Mouse (Mus musculus) neural tube, embryonic 11.5 days (tissue): ENCODE measurements around the gene Fuom. TPM values are rescaled to one million over a fixed set of nuclear protein-coding genes. Genes with fewer than 3 reads are reported as not detected.
"Not testable (repeated sequence)": the region's sequence is repeated elsewhere in the genome, so short reads cannot be mapped to it uniquely, and the experiment has no call there.

Experiments used
- ATAC-seq: fragments of 200-750 bp; cut with Nextera tagmentation; 2 replicates; pipeline ENCODE4 v1.8.0; 2017; ENCODE audit warnings: moderate number of reproducible peaks, mild to moderate bottlenecking, moderate TSS enrichment, moderate library complexity; ENCODE audit not compliant: insufficient read depth, low FRiP score, low TSS enrichment
- DNase-seq: peaks from one replicate; pipeline ENCODE4 v3.0.0-alpha.2; 2015; ENCODE audit warnings: low spot score
- H3K27ac ChIP-seq: fragments of 300-500 bp; sonication (generic); 2 replicates; pipeline ENCODE4 v1.5.1; 2014; ENCODE audit warnings: low read depth, mild to moderate bottlenecking, low read length
- H3K27me3 ChIP-seq: fragments of 300-500 bp; sonication (generic); 2 replicates; pipeline ENCODE4 v1.6.1; 2014; ENCODE audit warnings: mild to moderate bottlenecking, low read length, mixed read lengths; ENCODE audit not compliant: control insufficient read depth, insufficient read depth
- H3K36me3 ChIP-seq: fragments of 300-500 bp; sonication (generic); 2 replicates; pipeline ENCODE4 v1.6.1; 2014; ENCODE audit warnings: mild to moderate bottlenecking, low read length, moderate library complexity, mixed read lengths; ENCODE audit not compliant: control insufficient read depth, insufficient read depth
- H3K4me1 ChIP-seq: fragments of 300-500 bp; sonication (generic); 2 replicates; pipeline ENCODE4 v1.6.1; 2014; ENCODE audit warnings: low read length, mixed read lengths; ENCODE audit not compliant: control insufficient read depth, insufficient read depth
- H3K4me2 ChIP-seq: fragments of 300-500 bp; sonication (generic); 2 replicates; pipeline ENCODE4 v1.6.1; 2014; ENCODE audit warnings: low read depth, mild to moderate bottlenecking, moderate library complexity
- H3K4me3 ChIP-seq: fragments of 300-500 bp; sonication (generic); 2 replicates; pipeline ENCODE4 v1.5.1; 2014; ENCODE audit warnings: low read depth, low read length
- H3K9ac ChIP-seq: fragments of 300-500 bp; sonication (generic); 2 replicates; pipeline ENCODE4 v1.6.1; 2014; ENCODE audit warnings: mild to moderate bottlenecking, low read length
- H3K9me3 ChIP-seq: fragments of 300-500 bp; sonication (generic); 2 replicates; pipeline ENCODE4 v1.6.1; 2016; ENCODE audit warnings: low read length; ENCODE audit not compliant: control insufficient read depth
- WGBS: fragments of 180-500 bp; shearing (Covaris S2); extraction: QIAGEN DNeasy Blood & Tissue Kit; methylation state at CpG from one replicate; pipeline ENCODE4 v1.1.7; 2014; 5-methylcytosine and 5-hydroxymethylcytosine counted together
- polyA plus RNA-seq: library from polyadenylated mRNA; unstranded; fragments of >200 nt; fragmentation: Nextera tagmentation; extraction: Ambion mirVana; gene quantifications from 2 replicates; pipeline ENCODE4 v1.2.1, GENCODE M21; 2014

Gene Fuom
- 12.8 and 13.1 TPM in 2 replicates for polyA plus RNA-seq

DNA sequence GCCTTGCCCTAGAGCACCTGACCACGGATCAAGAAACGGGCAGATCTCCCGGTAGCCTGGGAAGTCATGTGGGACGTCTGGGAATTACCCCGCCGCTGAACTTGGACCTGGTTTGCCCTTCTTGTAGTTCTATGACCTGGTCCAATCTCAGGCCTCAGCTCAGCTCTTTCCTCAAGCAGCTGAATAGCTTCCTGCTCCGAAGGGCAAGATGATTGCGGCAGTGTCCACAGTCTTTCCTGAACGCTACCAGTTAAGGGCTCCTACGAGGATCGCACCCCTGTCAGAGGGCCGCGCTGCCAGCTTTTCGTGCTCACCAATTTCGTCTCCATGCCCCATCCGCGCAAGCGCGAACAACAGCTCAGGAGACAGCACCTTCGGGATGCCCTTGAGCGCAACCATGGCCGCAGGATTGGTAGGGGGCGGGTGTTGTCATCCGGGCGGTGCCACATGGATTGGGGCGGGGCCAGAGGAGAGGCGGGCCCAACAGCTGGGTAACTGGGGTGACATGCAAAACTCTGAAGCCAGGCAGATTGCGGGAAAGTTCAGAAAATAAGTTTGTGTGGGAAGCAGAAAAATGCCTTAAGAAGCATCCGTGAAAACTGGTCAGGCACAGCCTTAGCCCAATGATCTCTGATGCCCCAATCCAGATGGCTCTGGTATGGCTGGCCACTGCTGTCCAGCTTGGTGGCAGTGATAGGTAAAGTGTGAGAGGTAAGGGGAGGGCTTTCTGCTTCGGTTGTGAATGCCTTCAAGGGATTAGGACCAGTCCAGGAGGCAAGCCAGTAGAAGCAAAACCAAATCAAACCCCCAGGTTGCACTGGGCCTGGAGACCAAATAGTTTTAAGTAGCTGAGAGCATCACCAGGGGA lies at the start of gene Fuom:
Gene Fuom (minus strand): TSS at position 449 of the 868 bp plus-strand sequence.
- Histone ChIP-seq H3K27me3 (no peaks in the 10 kb centered on the region), H3K4me2 (peak within 1 kb of the TSS; percentile 57), H3K4me3 (peak within 1 kb of the TSS; percentile 30), H3K4me1 (no peaks in the 10 kb centered on the region), H3K36me3 (peaks cover 2% of the 10 kb centered on the region; the same call in 1 of the 2 replicates), H3K9me3 (no peaks in the 10 kb centered on the region), H3K9ac (peak within 1 kb of the TSS; percentile 54), H3K27ac (no peak within 1 kb of the TSS)
- DNase-seq (peak; percentile 81), ATAC-seq (peak; percentile 88)
- WGBS, result 3% methylated on average over 30 of the region's 30 CpGs

DNA sequence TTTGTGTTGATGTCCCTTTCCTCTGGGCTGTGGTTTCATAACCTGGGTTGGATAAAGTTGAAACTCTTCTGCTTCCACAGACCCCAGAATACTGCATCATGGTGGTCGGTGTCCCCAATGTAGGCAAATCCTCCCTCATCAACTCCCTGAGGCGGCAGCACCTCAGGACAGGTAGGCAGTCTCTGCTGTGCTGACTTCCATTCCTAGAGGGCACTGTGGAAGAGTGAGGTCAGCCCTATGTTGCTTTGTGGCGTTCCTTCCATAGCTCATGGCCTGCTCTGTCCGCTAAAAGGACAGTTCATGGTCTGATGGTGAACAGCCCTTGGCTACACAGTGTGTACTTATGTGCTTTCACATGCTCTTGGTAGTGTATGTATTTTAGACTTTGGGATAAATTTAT lies 42.3 kb upstream of the Fuom start:
- no peak overlapping the region for H3K27ac ChIP-seq
- H3K27me3 ChIP-seq, result no peaks in the 10 kb centered on the region
- DNase-seq (no peak), ATAC-seq (no peak)
- H3K36me3 ChIP-seq, result no peaks in the 10 kb centered on the region
- no peak overlapping the region for H3K4me2 ChIP-seq
- no peak overlapping the region for H3K9ac ChIP-seq
- 89% methylated on average over 4 of the region's 4 CpGs for WGBS
- no peaks in the 10 kb centered on the region for H3K4me1 ChIP-seq
- no peaks in the 10 kb centered on the region for H3K9me3 ChIP-seq
- H3K4me3 ChIP-seq, result no peak overlapping the region

DNA sequence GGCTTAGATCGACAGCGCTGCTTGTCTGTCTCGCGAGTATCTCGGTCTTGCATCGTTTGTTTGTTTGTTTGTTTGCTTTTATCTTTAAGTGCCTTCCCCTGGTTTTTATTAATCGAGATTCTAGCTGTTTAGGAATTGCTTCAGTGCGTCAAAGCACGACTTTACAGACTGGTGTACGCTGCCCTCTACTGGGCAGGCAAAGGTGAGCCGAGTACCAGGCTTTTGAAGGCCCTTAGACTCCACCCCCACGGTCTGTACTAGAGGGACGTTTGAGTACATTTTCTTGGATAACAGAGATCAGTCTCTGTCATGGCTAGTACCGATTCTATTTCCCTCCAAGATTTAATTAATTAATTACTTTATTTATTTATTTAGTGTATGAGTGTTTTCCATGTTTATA lies 39.1 kb upstream of the Fuom start:
- Histone ChIP-seq H3K27me3 (no peaks in the 10 kb centered on the region), H3K9ac (no peak overlapping the region), H3K4me3 (no peak overlapping the region), H3K36me3 (no peaks in the 10 kb centered on the region), H3K9me3 (no peaks in the 10 kb centered on the region), H3K4me1 (0 out of 2 replicates have a peak, but pooled peaks cover 5% of the 10 kb centered on the region), H3K27ac (no peak overlapping the region), H3K4me2 (no peak overlapping the region)
- ATAC-seq, result no peak
- DNase-seq, result peak; percentile 69
- 7% methylated on average over 14 of the region's 14 CpGs for WGBS

DNA sequence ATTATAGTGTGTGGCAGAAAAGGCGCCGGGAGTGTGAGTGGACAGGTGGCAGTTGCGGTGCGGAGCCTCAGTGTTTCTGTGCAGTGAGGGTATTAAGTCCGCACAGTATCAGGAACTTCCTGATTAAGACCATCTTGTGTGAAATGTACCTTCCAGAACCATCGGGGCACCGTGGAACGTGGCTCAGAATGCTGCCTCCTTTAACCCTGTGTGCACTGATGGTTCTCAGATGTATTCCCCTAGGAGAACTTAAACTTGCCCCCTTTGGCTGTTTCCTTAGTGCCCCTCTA lies 35.7 kb upstream of the Fuom start:
- no peaks in the 10 kb centered on the region for H3K36me3 ChIP-seq
- peak overlapping the region; percentile 76 for H3K4me3 ChIP-seq
- 0 out of 2 replicates have a peak, but pooled peaks cover 5% of the 10 kb centered on the region for H3K4me1 ChIP-seq
- DNase-seq, result peak; percentile 32
- H3K4me2 ChIP-seq, result peak overlapping the region; percentile 90
- WGBS, result 2% methylated on average over 8 of the region's 8 CpGs
- peak overlapping the region; percentile 87 for H3K9ac ChIP-seq
- ATAC-seq, result no peak
- H3K9me3 ChIP-seq, result no peaks in the 10 kb centered on the region
- H3K27me3 ChIP-seq, result no peaks in the 10 kb centered on the region
- H3K27ac ChIP-seq, result no peak overlapping the region

DNA sequence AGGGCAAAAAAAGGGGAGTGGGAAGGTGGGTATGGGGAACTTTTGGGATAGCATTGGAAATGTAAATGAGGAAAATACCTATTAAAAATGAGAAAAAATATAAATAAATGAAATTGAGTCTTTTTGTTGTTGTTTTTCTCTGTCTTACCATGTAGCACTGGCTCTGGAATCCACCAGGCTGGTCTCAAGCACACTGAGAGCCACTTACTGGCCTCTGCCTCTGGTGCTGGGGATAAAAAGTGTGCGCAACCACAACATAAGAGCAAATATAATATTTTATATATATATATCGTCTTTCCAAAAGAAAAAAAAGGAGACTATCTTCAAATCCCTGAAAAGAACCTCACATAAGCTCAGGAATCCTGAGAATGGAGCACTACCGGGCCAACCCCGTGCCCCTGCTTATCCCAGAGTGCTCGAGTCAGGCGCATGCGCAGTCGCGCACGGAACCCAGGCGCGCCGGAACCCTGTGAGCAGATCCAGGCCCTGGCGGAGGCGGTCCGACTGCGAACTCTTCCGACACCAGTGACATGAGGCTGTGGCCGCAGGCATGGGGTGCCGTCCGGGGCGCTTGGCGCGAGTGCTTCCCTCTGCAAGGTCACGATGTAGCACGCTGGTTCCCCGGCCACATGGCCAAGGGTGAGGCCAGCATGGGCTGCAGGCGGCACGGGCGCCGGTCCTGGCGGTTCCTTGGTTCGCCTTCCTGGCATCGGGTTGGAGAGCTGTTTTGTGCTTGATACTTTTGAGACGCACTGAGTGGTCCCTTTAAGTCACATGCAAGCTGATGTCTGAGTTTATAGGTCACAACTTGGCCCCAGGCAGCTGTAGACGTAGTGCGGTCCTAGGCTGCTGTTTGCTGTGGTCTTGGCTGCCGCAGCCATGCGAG lies 35.1 kb upstream of the Fuom start, which contains the start of gene Mtg1:
Gene Mtg1 (plus strand): TSS at position 430 of the 886 bp plus-strand sequence.
- peak; percentile 96 for DNase-seq
- WGBS, result 2% methylated on average over 39 of the region's 39 CpGs
- Histone ChIP-seq H3K9ac (peak within 1 kb of the TSS; percentile 87), H3K9me3 (no peaks in the 10 kb centered on the region), H3K4me3 (peak within 1 kb of the TSS; percentile 76), H3K4me1 (0 out of 2 replicates have a peak, but pooled peaks cover 5% of the 10 kb centered on the region), H3K4me2 (peak within 1 kb of the TSS; percentile 90), H3K36me3 (no peaks in the 10 kb centered on the region), H3K27ac (no peak within 1 kb of the TSS), H3K27me3 (no peaks in the 10 kb centered on the region)
- peak; percentile 97 for ATAC-seq

DNA sequence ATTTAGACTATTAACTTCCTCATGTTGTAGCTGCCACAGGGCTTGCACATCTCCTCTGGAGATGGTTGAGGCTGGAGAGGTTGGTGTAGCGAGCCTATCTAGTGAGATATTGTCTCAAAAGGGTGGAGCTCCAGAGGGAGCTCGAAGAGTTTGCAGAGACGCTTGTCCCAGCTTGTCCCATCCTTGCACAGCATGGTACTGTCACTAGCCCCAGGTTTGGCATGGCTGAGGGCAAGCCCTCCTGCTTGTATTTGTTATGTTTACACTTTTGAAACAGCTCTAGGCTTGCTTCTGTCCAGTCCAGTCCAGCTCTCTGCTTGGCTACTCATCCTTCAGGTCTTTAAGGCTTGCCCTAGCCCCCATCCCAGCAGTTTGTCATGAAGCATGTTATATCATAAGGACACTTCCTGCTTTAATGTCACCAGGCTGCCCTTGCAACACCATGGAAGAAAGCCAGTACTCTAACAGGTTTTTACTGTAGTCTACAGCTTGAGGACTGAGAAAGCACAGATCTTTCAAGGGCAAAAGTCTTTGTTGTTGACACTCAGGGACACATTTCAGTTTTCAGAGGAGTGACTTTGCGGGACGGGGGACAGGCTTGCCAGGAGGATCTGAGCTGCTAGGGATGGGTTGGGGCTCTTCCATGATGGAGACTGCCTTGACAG lies 33.0 kb upstream of the Fuom start:
- no peak overlapping the region for H3K4me3 ChIP-seq
- no peak for ATAC-seq

DNA sequence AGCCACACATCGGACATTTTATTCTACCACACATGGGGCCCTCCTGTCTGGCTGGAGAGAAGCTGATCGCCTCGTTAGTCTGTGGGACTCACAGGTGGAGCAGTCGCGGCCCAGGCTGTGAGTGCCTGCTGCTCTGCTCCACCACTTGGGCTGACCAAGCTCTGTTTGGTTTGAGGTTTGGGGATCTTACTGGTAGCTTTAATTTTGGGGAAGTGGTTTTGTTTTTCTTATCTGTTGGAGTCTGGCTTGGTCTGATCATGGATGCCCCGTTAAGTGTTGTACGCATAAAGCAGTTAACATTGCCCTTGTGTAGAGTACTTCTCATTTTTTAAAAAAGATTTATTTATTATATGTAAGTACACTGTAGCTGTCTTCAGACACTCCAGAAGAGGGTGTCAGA lies 31.8 kb upstream of the Fuom start:
- not testable (repeated sequence) for H3K27ac ChIP-seq, ATAC-seq, H3K27me3 ChIP-seq, H3K9ac ChIP-seq, H3K4me2 ChIP-seq, H3K4me1 ChIP-seq, DNase-seq, H3K36me3 ChIP-seq, H3K9me3 ChIP-seq, H3K4me3 ChIP-seq
- WGBS, result 95% methylated on average over 6 of the region's 7 CpGs

More for the DNA sequence above, 33.0 kb upstream of the Fuom start:
- Histone ChIP-seq H3K4me1 (0 out of 2 replicates have a peak, but pooled peaks cover 5% of the 10 kb centered on the region), H3K9me3 (no peaks in the 10 kb centered on the region), H3K27ac (no peak overlapping the region), H3K27me3 (no peaks in the 10 kb centered on the region), H3K9ac (no peak overlapping the region), H3K4me2 (no peak overlapping the region), H3K36me3 (no peaks in the 10 kb centered on the region)
- DNase-seq, result no peak
- WGBS, result 91% methylated on average over 5 of the region's 5 CpGs

DNA sequence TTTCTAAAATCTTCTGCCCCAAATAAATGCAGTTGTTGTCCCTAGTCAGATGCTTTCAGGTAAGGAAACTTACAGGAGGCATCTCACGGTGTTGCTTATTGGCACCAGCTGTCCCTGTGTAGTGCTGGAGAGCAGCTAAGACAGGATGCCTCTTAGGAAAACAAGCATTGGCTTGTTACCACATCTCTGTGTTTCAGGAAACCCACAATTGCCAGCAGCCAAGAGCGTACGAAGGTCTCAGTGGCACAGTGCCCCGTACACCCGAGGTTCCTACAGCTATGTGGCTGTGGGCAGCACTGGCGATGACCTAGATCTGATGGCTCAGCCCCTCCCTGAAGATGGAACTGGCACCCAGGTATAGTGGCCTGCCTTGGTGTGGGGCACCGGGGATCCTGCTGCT lies 29.9 kb upstream of the Fuom start:
- H3K27me3 ChIP-seq, H3K27ac ChIP-seq, ATAC-seq, H3K9ac ChIP-seq, H3K4me3 ChIP-seq, H3K4me1 ChIP-seq, H3K9me3 ChIP-seq, DNase-seq, H3K36me3 ChIP-seq, H3K4me2 ChIP-seq: not testable (repeated sequence)
- WGBS, result 91% methylated on average over 6 of the region's 7 CpGs
